ENCODE assay signal across 7 mouse cellular contexts in genomic region chr6:51172856-51173619, GRCm38 (mm10).
DNase-seq lines count a peak whose midpoint lies in the region; ATAC-seq lines count a peak whose summit lies in the region.

No protein-coding gene starts in this region.

- H3K36me3 ChIP-seq in forebrain, embryonic 13.5 days (ENCODE audit: poor library complexity, severe bottlenecking) = no peaks in the 10 kb centered on the region
- H3K36me3 ChIP-seq in midbrain, embryonic 10.5 days = no peaks in the 10 kb centered on the region
- no peaks in the 10 kb centered on the region for H3K36me3 ChIP-seq in splenic B cell, adult 2 months (ENCODE audit: control insufficient read depth, insufficient read depth, low read length, poor library complexity, severe bottlenecking)

- H3K27me3 ChIP-seq in forebrain, embryonic 13.5 days = peaks cover 79% of the 10 kb centered on the region
- H3K27me3 ChIP-seq in midbrain, embryonic 10.5 days (ENCODE audit: low read depth, poor library complexity, severe bottlenecking) = peaks cover 83% of the 10 kb centered on the region
- H3K27me3 ChIP-seq in splenic B cell, adult 2 months (ENCODE audit: control insufficient read depth, insufficient read depth, low read length, poor library complexity, severe bottlenecking) = peaks cover 13% of the 10 kb centered on the region

- H3K4me1 ChIP-seq in forebrain, embryonic 13.5 days = peaks cover 42% of the 10 kb centered on the region
- peaks cover 58% of the 10 kb centered on the region for H3K4me1 ChIP-seq in midbrain, embryonic 10.5 days

- no peak overlapping the region for H3K27ac ChIP-seq in forebrain, embryonic 13.5 days
- peak overlapping the region; percentile 83 for H3K27ac ChIP-seq in midbrain, embryonic 10.5 days (replicated peaks)

- DNase-seq in ES-CJ7 (ENCODE audit: low read depth, low spot score) = peak; percentile 99
- peak; percentile 84 for DNase-seq in adrenal gland, postnatal 10 days
- DNase-seq in heart, postnatal 36 days = peak; percentile 83 to 89
- peak; percentile 87 for DNase-seq in large intestine, adult 2 months (ENCODE audit: low read depth, low spot score)
- DNase-seq in midbrain, embryonic 10.5 days (ENCODE audit: low spot score) = peak; percentile 92
- peak; percentile 58 for DNase-seq in splenic B cell, adult 2 months (ENCODE audit: low read depth, low spot score)

- H3K4me2 ChIP-seq in forebrain, embryonic 13.5 days = peak overlapping the region; percentile 48

- peak; percentile 76 for ATAC-seq in forebrain, embryonic 13.5 days

- intact Hi-C loops in heart, postnatal 36 days (cut with DNase I) = loop anchor here (5.0 to 10.0 kb wide), 2 partner anchors 994 to 1552 kb away; no protein-coding TSS in a partner anchor

- H3K9ac ChIP-seq in forebrain, embryonic 13.5 days = no peak overlapping the region

- H3K9me3 ChIP-seq in forebrain, embryonic 13.5 days (replicated peaks) = no peaks in the 10 kb centered on the region
- H3K9me3 ChIP-seq in midbrain, embryonic 10.5 days (replicated peaks) = no peaks in the 10 kb centered on the region

- peak overlapping the region; percentile 12; the same call in 1 of the 2 replicates for H3K4me3 ChIP-seq in forebrain, embryonic 13.5 days
- H3K4me3 ChIP-seq in midbrain, embryonic 10.5 days = peak overlapping the region; percentile 45

- WGBS in forebrain, embryonic 13.5 days = under 1% methylated on average over 25 of the region's 25 CpGs
- WGBS in large intestine, adult 2 months = 2% methylated on average over 25 of the region's 25 CpGs
- WGBS in midbrain, embryonic 10.5 days = under 1% methylated on average over 25 of the region's 25 CpGs
